Mouse (Mus musculus) activated CD4-positive, CD25-positive, alpha-beta regulatory T cell, adult 4 months (primary cell): ENCODE measurements around the gene Wdr92. TPM values are rescaled to one million over a fixed set of nuclear protein-coding genes. Genes with fewer than 3 reads are reported as not detected.
A peak's percentile ranks its signal among the peaks of the same experiment; 100 is the strongest.

Experiments
- ATAC-seq: one replicate; pipeline ENCODE4 v1.8.0; 2017
- polyA plus RNA-seq, 2 experiments: library from polyadenylated mRNA; unstranded; fragments of 100-300 nt; shearing (Covaris generic); gene quantifications; one replicate each; pipeline ENCODE4 v1.2.1; 2017

The Wdr92 gene
- polyA plus RNA-seq, result 10 to 100 TPM; 21.5 to 24.0 TPM

- ATAC-seq, result no peak
These were observed at the start of gene Wdr92 for GRCm38 (mm10) chr11:17181807-17182206. TSS of gene Wdr92 (plus strand) at chr11:17182107.

- no peak for ATAC-seq
These were observed 46.3 kb upstream of the Wdr92 start for GRCm38 (mm10) chr11:17135638-17136037.

GRCm38 (mm10) chr11:17138306-17139033 lies 43.4 kb upstream of the Wdr92 start:
- ATAC-seq, result no peak

GRCm38 (mm10) chr11:17158858-17159737 lies 22.8 kb upstream of the Wdr92 start, which contains the start of gene Ppp3r1:
TSS of gene Ppp3r1 (plus strand) at chr11:17159263.
- ATAC-seq, result peak; percentile 84

GRCm38 (mm10) chr11:17159738-17160241 lies 22.1 kb upstream of the Wdr92 start:
- peak; percentile 8 for ATAC-seq

GRCm38 (mm10) chr11:17160242-17160641 lies 21.7 kb upstream of the Wdr92 start:
- peak; percentile 57 for ATAC-seq

GRCm38 (mm10) chr11:17163956-17164355 lies 18.0 kb upstream of the Wdr92 start:
- no peak for ATAC-seq

- no peak for ATAC-seq
These were observed 15.3 kb upstream of the Wdr92 start for GRCm38 (mm10) chr11:17166627-17167026.

- ATAC-seq, result no peak
These were observed 12.6 kb upstream of the Wdr92 start for GRCm38 (mm10) chr11:17169262-17169661.

GRCm38 (mm10) chr11:17170938-17171729 lies 10.8 kb upstream of the Wdr92 start:
- no peak for ATAC-seq

- ATAC-seq, result no peak
These were observed 9.6 kb upstream of the Wdr92 start for GRCm38 (mm10) chr11:17172300-17172699.

GRCm38 (mm10) chr11:17176638-17177037 lies 5.3 kb upstream of the Wdr92 start:
- peak; percentile 36 for ATAC-seq

GRCm38 (mm10) chr11:17180753-17181152 lies 1.2 kb upstream of the Wdr92 start:
- no peak for ATAC-seq

- ATAC-seq, result no peak
These were observed 1.3 kb downstream of the Wdr92 start for GRCm38 (mm10) chr11:17183165-17183564.

- no peak for ATAC-seq
These were observed 5.7 kb downstream of the Wdr92 start for GRCm38 (mm10) chr11:17187649-17188048.

GRCm38 (mm10) chr11:17188786-17189185 lies 6.9 kb downstream of the Wdr92 start:
- ATAC-seq, result no peak

- ATAC-seq, result peak; percentile 91
These were observed 10.4 kb downstream of the Wdr92 start for GRCm38 (mm10) chr11:17192151-17192844.

- no peak for ATAC-seq
These were observed 17.3 kb downstream of the Wdr92 start for GRCm38 (mm10) chr11:17199170-17199569.

GRCm38 (mm10) chr11:17199840-17200501 lies 18.1 kb downstream of the Wdr92 start:
- no peak for ATAC-seq

GRCm38 (mm10) chr11:17200936-17201335 lies 19.0 kb downstream of the Wdr92 start:
- no peak for ATAC-seq

GRCm38 (mm10) chr11:17202481-17202880 lies 20.6 kb downstream of the Wdr92 start:
- no peak for ATAC-seq
